Mouse (Mus musculus): ENCODE measurements around the gene Dnajb14. TPM values are rescaled to one million over a fixed set of nuclear protein-coding genes. Genes with fewer than 3 reads are reported as not detected.

Gene Dnajb14
- total RNA-seq (2023) = 17.1 and 20.2 TPM in 2 replicates

GRCm38 (mm10) chr3:137867437-137868093 is at the start of gene Dnajb14:
Gene Dnajb14, plus strand, starts transcription at chr3:137867675.

GRCm38 (mm10) chr3:137864124-137864987 is 3.1 kb upstream of the Dnajb14 start, which contains the start of gene H2afz:
Gene H2afz, plus strand, starts transcription at chr3:137864487.

GRCm38 (mm10) chr3:137918172-137918931 is 50.9 kb downstream of the Dnajb14 start, which contains the start of gene Lamtor3:
Gene Lamtor3, plus strand, starts transcription at chr3:137918506.

Other genes starting within 250 kb of the Dnajb14 start
- gene Ddit4l, start 246.1 kb upstream of the Dnajb14 start, total RNA-seq (2023) = not detected in 2 replicates
- gene Gm21962, start 196.2 kb upstream of the Dnajb14 start, total RNA-seq (2023) = not detected in 2 replicates
- gene H2afz, start 3.2 kb upstream of the Dnajb14 start, total RNA-seq (2023) = 414 and 484 TPM in 2 replicates
- gene Lamtor3, start 50.8 kb downstream of the Dnajb14 start, total RNA-seq (2023) = 83.7 and 102 TPM in 2 replicates
- gene Dapp1, start 113.9 kb downstream of the Dnajb14 start, total RNA-seq (2023) = 55.8 and 73.6 TPM in 2 replicates
- gene 1110002E22Rik, start 197.4 kb downstream of the Dnajb14 start, total RNA-seq (2023) = not detected in 2 replicates
- not detected in 2 replicates for gene Gm5105, start 199.7 kb downstream of the Dnajb14 start, total RNA-seq (2023)

Data from neutrophil, adult 65 days (primary cell).